Mouse (Mus musculus): ENCODE data around the gene Fem1b. TPM values are rescaled to one million over a fixed set of nuclear protein-coding genes. Genes with fewer than 3 reads are reported as not detected.

Fem1b gene
- total RNA-seq, 2 experiments from 2014 or later: 31.4 to 46.9 TPM

DNA sequence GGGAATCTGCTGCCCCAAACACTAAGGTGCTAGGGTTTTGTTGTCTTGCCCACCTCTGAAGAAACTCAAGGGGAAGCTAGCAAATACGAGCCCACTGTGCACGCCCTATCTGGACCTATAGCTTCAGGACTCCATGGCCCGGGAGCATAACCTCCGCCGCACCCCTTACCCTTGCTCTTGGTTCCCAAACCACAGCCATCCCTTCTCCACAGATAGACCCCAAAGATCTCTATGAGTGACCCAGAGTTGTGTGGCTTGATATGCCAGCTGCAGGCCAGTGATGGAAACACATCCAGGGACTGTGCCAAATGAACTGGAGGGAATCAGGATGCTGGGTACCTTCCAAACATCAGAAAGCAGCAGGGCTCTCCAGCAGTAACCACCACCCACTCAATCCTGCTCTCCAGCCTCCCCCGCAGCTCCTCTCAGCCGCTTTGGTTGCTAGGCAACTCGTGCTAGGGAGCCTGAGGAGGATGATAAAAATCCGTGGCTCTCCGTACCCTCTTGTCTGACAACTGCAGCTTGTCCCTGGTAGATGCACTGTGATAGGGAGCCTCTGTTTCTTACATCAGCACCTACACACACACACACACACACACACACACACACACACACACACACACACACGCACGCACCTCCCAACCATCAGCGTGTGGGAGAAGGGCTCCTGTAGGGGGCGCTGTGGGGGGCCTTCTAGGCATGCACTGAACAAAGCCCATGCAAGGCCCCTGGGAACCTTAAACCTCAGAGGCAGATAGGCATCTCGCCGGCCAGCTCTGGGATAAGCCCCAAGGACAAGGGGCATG lies 28.6 kb downstream of the Fem1b start:
- peak; percentile 31 for ATAC-seq (replicated peaks; ENCODE audit: poor library complexity)

GRCm38 (mm10) chr9:62781965-62782364 lies 29.8 kb downstream of the Fem1b start:
- ATAC-seq (replicated peaks; ENCODE audit: poor library complexity): no peak

DNA sequence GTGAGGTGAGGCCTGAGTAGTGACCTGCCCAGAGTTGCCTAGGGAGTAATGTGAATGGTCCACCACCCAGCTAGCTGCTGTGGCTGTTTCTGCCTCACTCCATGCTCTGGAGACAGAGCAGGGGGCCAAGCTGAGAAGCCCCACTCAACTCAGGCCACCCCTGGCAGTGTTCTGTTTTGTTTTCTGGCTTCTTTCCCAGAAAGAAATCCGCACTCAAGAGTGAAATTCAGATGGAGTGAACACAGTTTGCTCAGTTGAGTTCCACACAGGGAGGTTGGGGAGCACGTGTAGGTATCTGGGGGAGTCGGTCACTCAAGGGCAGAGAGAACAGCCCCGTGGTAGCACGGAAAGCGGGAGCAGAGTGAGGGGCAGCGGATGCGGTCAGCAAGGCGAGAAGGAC lies 33.0 kb downstream of the Fem1b start:
- no peak for ATAC-seq (replicated peaks; ENCODE audit: poor library complexity)

DNA sequence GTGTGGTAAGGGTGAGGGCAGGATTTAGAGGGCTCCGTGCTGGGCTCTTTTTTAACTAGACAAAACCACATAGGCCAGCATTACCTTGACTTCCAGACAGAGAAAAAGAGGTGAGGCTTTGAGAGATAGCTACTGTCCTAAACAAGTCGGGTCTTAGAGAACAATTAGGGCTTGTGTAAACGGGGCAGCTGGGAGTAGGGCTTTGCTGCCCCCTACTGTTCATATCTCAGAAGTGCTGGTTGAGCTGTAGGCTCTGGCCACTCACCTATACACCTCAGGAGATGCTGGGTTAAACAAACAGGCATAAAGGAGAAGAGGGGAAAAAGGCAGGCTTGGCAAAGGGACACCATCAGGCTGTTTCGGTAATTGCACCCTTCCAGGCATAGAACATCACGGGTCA lies 34.3 kb downstream of the Fem1b start:
- ATAC-seq (replicated peaks; ENCODE audit: poor library complexity): peak; percentile 90

DNA sequence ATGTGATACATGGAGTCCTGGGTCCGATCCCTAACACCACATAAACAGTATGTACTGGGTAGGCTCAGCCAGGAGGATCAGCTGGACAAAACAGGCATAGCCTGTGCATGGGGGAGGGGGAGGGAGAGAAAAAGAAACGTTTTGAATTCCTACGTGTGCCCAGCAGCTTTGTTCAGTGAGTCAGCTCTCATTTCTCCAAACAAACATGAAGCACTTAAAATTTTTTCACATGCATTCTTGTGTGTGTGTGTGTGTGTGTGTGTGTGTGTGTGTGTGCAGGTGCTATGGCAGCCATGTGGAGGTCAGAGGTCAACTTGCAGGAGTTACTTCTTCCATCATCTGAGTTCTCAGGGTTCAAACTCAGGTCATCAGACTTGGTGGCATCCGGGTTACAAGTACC lies 36.3 kb downstream of the Fem1b start:
- ATAC-seq (replicated peaks; ENCODE audit: poor library complexity): no peak

DNA sequence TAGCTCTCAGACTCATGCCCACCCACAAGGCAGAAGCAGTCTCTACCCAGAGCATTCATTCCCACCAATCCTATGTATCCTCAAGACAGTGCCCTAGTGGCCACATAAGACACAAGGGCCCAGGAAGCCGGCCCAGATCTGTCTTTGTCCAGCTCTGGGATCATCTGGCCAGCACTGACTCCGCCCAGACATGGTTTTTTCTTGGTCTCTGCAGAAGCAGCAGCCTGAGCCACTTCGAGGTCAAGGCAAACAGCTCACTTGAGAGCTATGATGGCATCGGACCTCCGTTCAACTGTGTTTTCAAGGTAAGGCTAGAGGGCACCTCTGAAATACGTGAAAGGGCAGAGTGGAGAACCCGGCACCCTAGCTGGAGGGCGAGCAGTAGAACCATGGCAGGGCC lies 39.0 kb downstream of the Fem1b start:
- no peak for ATAC-seq (replicated peaks; ENCODE audit: poor library complexity)

GRCm38 (mm10) chr9:62768361-62768760 lies 43.4 kb downstream of the Fem1b start:
- no peak for ATAC-seq (replicated peaks; ENCODE audit: poor library complexity)

DNA sequence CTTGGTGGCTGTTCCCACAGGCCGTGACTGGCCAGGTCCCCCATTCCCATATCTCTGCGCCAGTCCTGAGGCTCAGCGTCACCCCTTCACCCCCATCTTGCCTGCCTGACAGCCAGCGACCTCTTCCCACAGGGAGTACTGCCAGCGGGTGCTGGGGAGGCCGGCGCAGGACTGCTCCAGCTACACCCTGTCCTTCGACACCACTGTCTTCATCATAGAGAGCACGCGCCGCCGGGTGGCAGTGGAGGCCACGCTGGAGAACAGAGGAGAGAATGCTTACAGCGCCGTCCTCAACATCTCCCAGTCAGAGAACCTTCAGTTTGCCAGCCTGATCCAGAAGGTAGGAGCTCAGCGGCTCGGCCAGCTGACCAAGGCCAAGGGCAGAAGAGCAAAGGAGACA lies 44.3 kb downstream of the Fem1b start:
- no peak for ATAC-seq (replicated peaks; ENCODE audit: poor library complexity)

- no peak for ATAC-seq (replicated peaks; ENCODE audit: poor library complexity)
These were observed 46.4 kb downstream of the Fem1b start for GRCm38 (mm10) chr9:62765346-62765745.

GRCm38 (mm10) chr9:62763478-62763877 lies 48.3 kb downstream of the Fem1b start:
- no peak for ATAC-seq (replicated peaks; ENCODE audit: poor library complexity)

GRCm38 (mm10) chr9:62759601-62760000 lies 52.1 kb downstream of the Fem1b start:
- no peak for ATAC-seq (replicated peaks; ENCODE audit: poor library complexity)

- ATAC-seq (replicated peaks; ENCODE audit: poor library complexity): no peak
These were observed 53.4 kb downstream of the Fem1b start for GRCm38 (mm10) chr9:62758288-62758687.

- ATAC-seq (replicated peaks; ENCODE audit: poor library complexity): no peak
These were observed 61.4 kb downstream of the Fem1b start for GRCm38 (mm10) chr9:62750381-62750780.

DNA sequence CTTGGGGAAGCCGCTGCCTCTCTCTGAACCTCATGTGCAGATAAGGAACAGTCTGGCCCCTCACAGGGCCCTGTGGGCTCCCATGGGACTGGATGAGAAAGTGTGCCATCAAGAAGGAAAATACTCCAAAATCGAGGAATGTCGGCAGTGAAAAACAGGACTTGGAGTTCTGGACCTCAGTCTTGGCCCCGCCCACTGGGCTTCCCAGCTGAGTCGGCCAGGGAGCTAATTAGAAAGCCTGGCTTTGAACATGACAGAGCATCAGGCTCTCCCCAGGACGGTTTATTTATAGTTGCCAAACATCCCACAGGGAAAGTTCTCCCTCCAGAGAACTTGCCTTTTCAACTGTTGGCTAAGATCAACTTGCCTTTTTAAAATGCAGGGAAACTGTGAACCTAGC lies 62.1 kb downstream of the Fem1b start:
- ATAC-seq (replicated peaks; ENCODE audit: poor library complexity): no peak

DNA sequence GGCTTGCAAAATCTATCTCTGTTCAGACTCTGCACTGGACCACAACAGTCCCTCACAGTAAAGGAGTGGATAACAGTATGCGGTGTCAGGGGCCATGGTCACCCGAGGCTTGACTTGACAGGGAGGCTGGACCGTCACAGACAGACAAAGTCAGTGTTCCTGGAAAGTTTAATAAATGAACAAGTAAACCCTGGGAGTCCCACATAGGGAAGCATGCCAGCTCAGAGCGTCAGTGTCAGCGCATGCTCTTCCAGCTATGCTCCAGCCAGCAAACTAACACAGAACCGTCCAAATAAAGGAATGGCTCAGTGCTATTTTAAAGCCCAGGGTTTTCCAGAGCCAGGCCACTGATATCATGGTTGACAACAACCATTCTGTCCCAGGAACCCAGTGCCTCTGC lies 65.1 kb downstream of the Fem1b start:
- no peak for ATAC-seq (replicated peaks; ENCODE audit: poor library complexity)

- peak; percentile 63 for ATAC-seq (replicated peaks; ENCODE audit: poor library complexity)
These were observed 67.0 kb downstream of the Fem1b start for GRCm38 (mm10) chr9:62744558-62745275.

Other genes starting within 250 kb of the Fem1b start
- gene Itga11, start 134.1 kb downstream of the Fem1b start, total RNA-seq (2015): not detected in 2 replicates
- gene Itga11, start 134.1 kb downstream of the Fem1b start, total RNA-seq (2017): not detected in 2 replicates
- 53.0 and 53.5 TPM in 2 replicates for gene Cln6, start 26.9 kb upstream of the Fem1b start, total RNA-seq (2015)
- gene Cln6, start 26.9 kb upstream of the Fem1b start, total RNA-seq (2017): 22.3 and 25.5 TPM in 2 replicates
- gene Calml4, start 46.1 kb upstream of the Fem1b start, total RNA-seq (2015): 1.4 and 2.1 TPM in 2 replicates
- gene Calml4, start 46.1 kb upstream of the Fem1b start, total RNA-seq (2017): 1.6 and 2.8 TPM in 2 replicates
- gene Pias1, start 176.0 kb upstream of the Fem1b start, total RNA-seq (2015): 56.1 and 75.9 TPM in 2 replicates
- 20.3 and 40.8 TPM in 2 replicates for gene Pias1, start 176.0 kb upstream of the Fem1b start, total RNA-seq (2017)

Data from megakaryocyte progenitor cell, adult 5-6 weeks (primary cell).